Mouse (Mus musculus): ENCODE results near the gene Timm9. TPM values are rescaled to one million over a fixed set of nuclear protein-coding genes. Genes with fewer than 3 reads are reported as not detected.
A peak's percentile ranks its signal among the peaks of the same experiment; 100 is the strongest.

Timm9 gene
- total and polyA plus RNA-seq, 3 experiments, result 68.4 to 147 TPM; not detected in 1

- TF ChIP-seq BHLHE40 (IDR thresholded peaks at IDR 0.05; ENCODE audit: borderline replicate concordance, low read depth, low read length), result peak; percentile 66; the same call in 1 of the 2 replicates
- no peak for TF ChIP-seq CHD2 (IDR thresholded peaks at IDR 0.05; ENCODE audit: low read length)
Observed at GRCm38 (mm10) chr12:71164410-71164809, 27.9 kb upstream of the Timm9 start (continued).

GRCm38 (mm10) chr12:71157974-71158373 is 21.5 kb upstream of the Timm9 start:
- H3K9ac ChIP-seq (ENCODE audit: control insufficient read depth, low read depth, low read length, poor library complexity, severe bottlenecking), result no peak overlapping the region
- H3K27ac ChIP-seq (ENCODE audit: control insufficient read depth, low read depth, low read length), result no peak overlapping the region
- H3K27me3 ChIP-seq (ENCODE audit: control insufficient read depth in 1 of 2, insufficient read depth in 2 of 2, low read length in 2 of 2), result no peaks in the 10 kb centered on the region
- H3K4me1 ChIP-seq (ENCODE audit: control insufficient read depth in 1 of 2, insufficient read depth in 2 of 2, low read length in 2 of 2), result peaks cover 0 to 1% of the 10 kb centered on the region in 2 experiments; a peak in 1 of 4 replicates
- H3K9me3 ChIP-seq (replicated peaks; ENCODE audit: insufficient read depth, low read length), result no peaks in the 10 kb centered on the region
- H3K36me3 ChIP-seq (ENCODE audit: control insufficient read depth in 1 of 2, insufficient read depth in 2 of 2, low read length in 2 of 2), result peaks cover under 1 to 7% of the 10 kb centered on the region in 2 experiments
- no peak overlapping the region for H3K4me3 ChIP-seq (ENCODE audit: control insufficient read depth in 1 of 2, insufficient read depth in 1 of 2, low read depth in 2 of 2, low read length in 2 of 2)
- no peak for TF ChIP-seq ZMIZ1 (IDR thresholded peaks at IDR 0.05; ENCODE audit: low read depth, low read length)
- TF ChIP-seq ZNF384 (IDR thresholded peaks at IDR 0.05; ENCODE audit: low read depth, low read length), result no peak
- TF ChIP-seq SIN3A (IDR thresholded peaks at IDR 0.05; ENCODE audit: low read length), result no peak
- no peak for TF ChIP-seq MAX (IDR thresholded peaks at IDR 0.05; ENCODE audit: low read length)
- TF ChIP-seq POLR2A (IDR thresholded peaks at IDR 0.05; ENCODE audit: control insufficient read depth in 1 of 2, insufficient read depth in 1 of 2, low read depth in 1 of 2, low read length in 2 of 2, poor library complexity in 1 of 2), result no peak
- no peak for TF ChIP-seq NELFE (IDR thresholded peaks at IDR 0.05; ENCODE audit: low read depth, low read length)
- no peak for TF ChIP-seq USF1 (IDR thresholded peaks at IDR 0.05; ENCODE audit: low read depth, low read length)
- TF ChIP-seq GATA1 (IDR thresholded peaks at IDR 0.05; ENCODE audit: low read depth, low read length), result no peak
- no peak for TF ChIP-seq POLR2AphosphoS2 (IDR thresholded peaks at IDR 0.05; ENCODE audit: low read length)
- no peak for TF ChIP-seq UBTF (IDR thresholded peaks at IDR 0.05; ENCODE audit: borderline replicate concordance, insufficient read depth, low read depth, low read length)
- no peak for TF ChIP-seq NRF1 (IDR thresholded peaks at IDR 0.05; ENCODE audit: insufficient read depth, low read depth, low read length, poor library complexity, severe bottlenecking)
- TF ChIP-seq MXI1 (IDR thresholded peaks at IDR 0.05; ENCODE audit: low read depth, low read length), result no peak
- TF ChIP-seq CTCF (IDR thresholded peaks at IDR 0.05 in 2 of 3, conservative IDR thresholded peaks at IDR 0.05 in 1 of 3; ENCODE audit: control insufficient read depth in 1 of 3, insufficient read depth in 1 of 3, low read depth in 2 of 3, low read length in 3 of 3, poor library complexity in 1 of 3, severe bottlenecking in 1 of 3), result no peak
- TF ChIP-seq MEF2A (IDR thresholded peaks at IDR 0.05; ENCODE audit: extremely low read depth, insufficient replicate concordance, low read depth, low read length, poor library complexity, severe bottlenecking), result no peak
- TF ChIP-seq TAL1 (IDR thresholded peaks at IDR 0.05; ENCODE audit: low read length), result no peak
- no peak for TF ChIP-seq MAFK (IDR thresholded peaks at IDR 0.05; ENCODE audit: borderline replicate concordance, low read depth, low read length)
- no peak for DNase-seq (ENCODE audit: low read depth, low spot score)
- H3K79me2 ChIP-seq (ENCODE audit: control insufficient read depth, insufficient read depth, low read length, poor library complexity), result no peaks in the 10 kb centered on the region

- no peak overlapping the region for H3K27ac ChIP-seq (ENCODE audit: control insufficient read depth, low read depth, low read length)
- H3K4me1 ChIP-seq (ENCODE audit: control insufficient read depth in 1 of 2, insufficient read depth in 2 of 2, low read length in 2 of 2), result peaks cover 0 to 4% of the 10 kb centered on the region in 2 experiments; a peak in 2 of 4 replicates
- H3K9me3 ChIP-seq (replicated peaks; ENCODE audit: insufficient read depth, low read length), result no peaks in the 10 kb centered on the region
- TF ChIP-seq CTCF (IDR thresholded peaks at IDR 0.05 in 2 of 3, conservative IDR thresholded peaks at IDR 0.05 in 1 of 3; ENCODE audit: control insufficient read depth in 1 of 3, insufficient read depth in 1 of 3, low read depth in 2 of 3, low read length in 3 of 3, poor library complexity in 1 of 3, severe bottlenecking in 1 of 3) (no peak), TAL1 (IDR thresholded peaks at IDR 0.05; ENCODE audit: low read length) (no peak), E2F4 (IDR thresholded peaks at IDR 0.05; ENCODE audit: borderline replicate concordance, low read depth, low read length) (no peak), RCOR1 (IDR thresholded peaks at IDR 0.05; ENCODE audit: low read depth, low read length) (no peak), ZKSCAN1 (IDR thresholded peaks at IDR 0.05; ENCODE audit: low read depth, low read length) (no peak), ZC3H11A (IDR thresholded peaks at IDR 0.05; ENCODE audit: low read depth, low read length) (no peak), USF2 (IDR thresholded peaks at IDR 0.05; ENCODE audit: borderline replicate concordance in 1 of 2, insufficient read depth in 1 of 2, low read depth in 1 of 2, low read length in 2 of 2) (no peak), GATA1 (IDR thresholded peaks at IDR 0.05; ENCODE audit: low read depth, low read length) (no peak), ELF1 (IDR thresholded peaks at IDR 0.05; ENCODE audit: low read depth, low read length) (no peak), ZNF384 (IDR thresholded peaks at IDR 0.05; ENCODE audit: low read depth, low read length) (no peak), MYB (IDR thresholded peaks at IDR 0.05; ENCODE audit: low read depth, low read length) (no peak), SIN3A (IDR thresholded peaks at IDR 0.05; ENCODE audit: low read length) (no peak), EP300 (IDR thresholded peaks at IDR 0.05; ENCODE audit: low read depth in 1 of 2, low read length in 2 of 2) (no peak), MEF2A (IDR thresholded peaks at IDR 0.05; ENCODE audit: extremely low read depth, insufficient replicate concordance, low read depth, low read length, poor library complexity, severe bottlenecking) (no peak), MAZ (IDR thresholded peaks at IDR 0.05; ENCODE audit: low read depth, low read length) (no peak), NRF1 (IDR thresholded peaks at IDR 0.05; ENCODE audit: insufficient read depth, low read depth, low read length, poor library complexity, severe bottlenecking) (no peak), UBTF (IDR thresholded peaks at IDR 0.05; ENCODE audit: borderline replicate concordance, insufficient read depth, low read depth, low read length) (no peak), POLR2A (IDR thresholded peaks at IDR 0.05; ENCODE audit: control insufficient read depth in 1 of 2, insufficient read depth in 1 of 2, low read depth in 1 of 2, low read length in 2 of 2, poor library complexity in 1 of 2) (no peak)
- no peak for DNase-seq (ENCODE audit: low read depth, low spot score)
- no peaks in the 10 kb centered on the region for H3K79me2 ChIP-seq (ENCODE audit: control insufficient read depth, insufficient read depth, low read length, poor library complexity)
- no peak overlapping the region for H3K4me3 ChIP-seq (ENCODE audit: control insufficient read depth in 1 of 2, insufficient read depth in 1 of 2, low read depth in 2 of 2, low read length in 2 of 2)
- H3K36me3 ChIP-seq (ENCODE audit: control insufficient read depth in 1 of 2, insufficient read depth in 2 of 2, low read length in 2 of 2), result peaks cover 1 to 11% of the 10 kb centered on the region in 2 experiments
- H3K27me3 ChIP-seq (ENCODE audit: control insufficient read depth in 1 of 2, insufficient read depth in 2 of 2, low read length in 2 of 2), result no peaks in the 10 kb centered on the region
- H3K9ac ChIP-seq (ENCODE audit: control insufficient read depth, low read depth, low read length, poor library complexity, severe bottlenecking), result no peak overlapping the region
Observed at GRCm38 (mm10) chr12:71154979-71155378, 18.5 kb upstream of the Timm9 start.
